Mouse (Mus musculus) liver, embryonic 16.5 days (tissue): Measurements from ENCODE around the gene Tmco1. TPM values are rescaled to one million over a fixed set of nuclear protein-coding genes. Genes with fewer than 3 reads are reported as not detected.
A peak's percentile ranks its signal among the peaks of the same experiment; 100 is the strongest.

ENCODE experiments used
- ATAC-seq: fragments of 200-750 bp; cut with Nextera tagmentation; 2 replicates; pipeline ENCODE4 v1.8.0; 2017; ENCODE audit warnings: low read depth, mild to moderate bottlenecking, moderate number of reproducible peaks, moderate library complexity
- H3K27ac ChIP-seq: fragments of 300-500 bp; sonication (generic); 2 replicates; pipeline ENCODE4 v1.5.1; 2014; ENCODE audit warnings: mild to moderate bottlenecking, low read length
- H3K27me3 ChIP-seq: fragments of 300-500 bp; sonication (generic); 2 replicates; pipeline ENCODE4 v1.6.1; 2014; ENCODE audit warnings: low read depth, low read length, mixed read lengths; ENCODE audit not compliant: control insufficient read depth, insufficient read depth
- H3K36me3 ChIP-seq: fragments of 300-500 bp; sonication (generic); 2 replicates; pipeline ENCODE4 v1.6.1; 2014; ENCODE audit warnings: mild to moderate bottlenecking; ENCODE audit not compliant: control insufficient read depth, insufficient read depth
- H3K4me1 ChIP-seq: fragments of 300-500 bp; sonication (generic); 2 replicates; pipeline ENCODE4 v1.6.1; 2014; ENCODE audit warnings: low read depth, low read length, mixed read lengths; ENCODE audit not compliant: control insufficient read depth
- H3K4me2 ChIP-seq: fragments of 300-500 bp; sonication (generic); 2 replicates; pipeline ENCODE4 v1.6.1; 2014; ENCODE audit warnings: low read depth, low read length, mixed read lengths
- H3K4me3 ChIP-seq: fragments of 300-500 bp; sonication (generic); 2 replicates; pipeline ENCODE4 v1.5.1; 2014; ENCODE audit warnings: low read depth, mild to moderate bottlenecking, low read length
- H3K9ac ChIP-seq: fragments of 300-500 bp; sonication (generic); 2 replicates; pipeline ENCODE4 v1.6.1; 2014; ENCODE audit warnings: low read depth, low read length
- H3K9me3 ChIP-seq: fragments of 300-500 bp; sonication (generic); replicated peaks from 2 replicates; pipeline ENCODE4 v1.6.1; 2016; ENCODE audit warnings: low read length; ENCODE audit not compliant: control insufficient read depth
- WGBS: fragments of 180-500 bp; shearing (Covaris S2); extraction: QIAGEN DNeasy Blood & Tissue Kit; methylation state at CpG from one replicate; pipeline ENCODE4 v1.1.7; 2014; ENCODE audit not compliant: insufficient replicate concordance; 5-methylcytosine and 5-hydroxymethylcytosine counted together
- polyA plus RNA-seq: library from polyadenylated mRNA; unstranded; fragments of >200 nt; fragmentation: Nextera tagmentation; extraction: Ambion mirVana; gene quantifications from 2 replicates; pipeline ENCODE4 v1.2.1, GENCODE M21; 2015

The Tmco1 gene
- polyA plus RNA-seq, result 57.3 and 61.3 TPM in 2 replicates

DNA sequence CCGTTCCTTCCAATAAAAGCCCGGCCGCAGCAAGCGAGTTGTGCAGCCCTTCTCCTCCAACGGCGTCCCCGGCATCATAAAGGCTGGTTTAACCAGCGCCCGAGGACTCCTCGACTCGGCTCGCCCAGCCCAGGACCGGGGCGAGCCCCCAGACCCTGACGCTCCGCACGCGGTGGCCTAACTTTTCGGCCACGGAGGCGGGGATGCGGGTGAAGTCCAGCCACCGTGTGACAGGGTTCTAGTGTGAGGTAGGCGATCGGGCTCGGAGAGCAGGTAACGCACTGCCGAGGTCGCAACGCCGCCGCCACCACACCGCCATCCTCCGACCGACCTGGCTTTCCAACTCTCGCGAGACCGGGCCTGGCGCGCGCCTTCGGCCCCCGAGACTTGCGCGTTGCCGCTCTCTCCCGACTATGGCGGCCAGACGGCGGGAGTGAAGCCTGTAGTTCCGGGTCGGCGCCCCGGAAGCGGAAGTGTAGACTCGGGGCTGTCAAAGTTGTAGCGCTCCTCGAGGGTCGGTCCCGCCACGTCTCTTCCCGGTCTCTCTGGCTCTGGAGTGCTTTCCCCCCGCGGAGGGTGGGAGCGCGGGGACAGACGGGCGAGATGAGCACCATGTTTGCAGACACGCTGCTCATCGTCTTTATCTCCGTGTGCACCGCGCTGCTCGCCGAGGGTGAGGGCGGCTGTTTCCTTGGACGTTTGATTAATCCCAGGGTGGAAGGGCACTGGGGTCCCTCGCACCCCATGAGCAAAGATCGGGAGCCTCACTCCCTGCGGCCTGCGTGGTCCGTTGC is at the start of gene Tmco1:
Tmco1 (plus strand) TSS at position 118 of the 794 bp plus-strand sequence.
- H3K27me3 ChIP-seq, result no peaks in the 10 kb centered on the region
- peak within 1 kb of the TSS; percentile 99 for H3K9ac ChIP-seq
- peak; percentile 97 for ATAC-seq
- peak within 1 kb of the TSS; percentile 92 for H3K4me2 ChIP-seq
- peak within 1 kb of the TSS; percentile 96 for H3K4me3 ChIP-seq
- peak within 1 kb of the TSS; percentile 91 for H3K27ac ChIP-seq
- under 1% methylated on average over 82 of the region's 82 CpGs for WGBS
- peaks cover 19% of the 10 kb centered on the region for H3K4me1 ChIP-seq
- peaks cover 4% of the 10 kb centered on the region; the same call in 1 of the 2 replicates for H3K36me3 ChIP-seq
- H3K9me3 ChIP-seq, result no peaks in the 10 kb centered on the region

DNA sequence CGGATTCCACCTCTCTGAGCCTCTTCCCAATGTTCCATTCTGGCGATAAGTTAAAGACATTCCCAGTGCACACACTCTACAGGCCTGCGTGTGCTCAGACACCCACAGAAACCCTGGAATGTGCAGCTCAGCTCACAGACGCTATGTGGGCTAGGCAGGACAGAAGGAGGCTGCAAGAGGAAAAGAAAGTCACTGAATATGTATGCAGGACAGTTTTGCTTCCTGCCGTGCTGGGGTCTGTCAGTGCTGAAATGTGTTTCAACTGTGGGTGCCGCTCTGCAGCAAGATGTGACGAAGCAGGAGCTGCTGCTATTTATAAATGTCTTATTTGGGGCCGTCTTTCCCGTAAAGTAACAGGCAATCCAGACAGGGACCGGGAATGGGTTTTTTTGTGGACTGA is 48.5 kb upstream of the Tmco1 start:
- Histone ChIP-seq H3K9ac (no peak overlapping the region), H3K27ac (no peak overlapping the region), H3K4me1 (peaks cover 5% of the 10 kb centered on the region), H3K9me3 (no peaks in the 10 kb centered on the region), H3K27me3 (no peaks in the 10 kb centered on the region), H3K4me2 (no peak overlapping the region), H3K36me3 (no peaks in the 10 kb centered on the region), H3K4me3 (no peak overlapping the region)
- ATAC-seq, result no peak
- 59% methylated on average over 10 of the region's 10 CpGs for WGBS

DNA sequence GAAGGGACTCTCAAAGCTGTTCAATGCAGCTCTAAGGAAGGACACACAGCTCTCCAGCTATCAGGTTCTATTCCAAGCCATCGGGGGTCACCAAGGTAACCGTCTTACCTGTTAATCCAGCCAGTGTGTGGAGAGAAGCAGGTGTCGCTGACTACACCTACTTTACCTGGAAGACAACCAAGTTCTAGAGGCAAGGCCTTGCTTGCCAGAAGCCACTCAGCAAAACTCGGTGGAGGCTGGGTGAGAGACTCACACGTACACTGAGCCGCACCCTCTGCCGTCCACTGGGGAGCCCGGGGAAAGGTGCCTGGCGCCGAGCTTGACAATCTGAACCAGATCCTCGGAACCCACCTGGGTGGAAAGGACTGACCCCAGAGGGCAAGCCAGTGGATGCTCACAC is 46.4 kb upstream of the Tmco1 start:
- H3K36me3 ChIP-seq, result no peaks in the 10 kb centered on the region
- H3K27me3 ChIP-seq, result no peaks in the 10 kb centered on the region
- no peak overlapping the region for H3K9ac ChIP-seq
- ATAC-seq, result no peak
- H3K4me3 ChIP-seq, result no peak overlapping the region
- no peaks in the 10 kb centered on the region for H3K9me3 ChIP-seq
- H3K4me2 ChIP-seq, result no peak overlapping the region
- H3K4me1 ChIP-seq, result no peaks in the 10 kb centered on the region; the same call in 1 of the 2 replicates
- 83% methylated on average over 11 of the region's 11 CpGs for WGBS
- no peak overlapping the region for H3K27ac ChIP-seq

DNA sequence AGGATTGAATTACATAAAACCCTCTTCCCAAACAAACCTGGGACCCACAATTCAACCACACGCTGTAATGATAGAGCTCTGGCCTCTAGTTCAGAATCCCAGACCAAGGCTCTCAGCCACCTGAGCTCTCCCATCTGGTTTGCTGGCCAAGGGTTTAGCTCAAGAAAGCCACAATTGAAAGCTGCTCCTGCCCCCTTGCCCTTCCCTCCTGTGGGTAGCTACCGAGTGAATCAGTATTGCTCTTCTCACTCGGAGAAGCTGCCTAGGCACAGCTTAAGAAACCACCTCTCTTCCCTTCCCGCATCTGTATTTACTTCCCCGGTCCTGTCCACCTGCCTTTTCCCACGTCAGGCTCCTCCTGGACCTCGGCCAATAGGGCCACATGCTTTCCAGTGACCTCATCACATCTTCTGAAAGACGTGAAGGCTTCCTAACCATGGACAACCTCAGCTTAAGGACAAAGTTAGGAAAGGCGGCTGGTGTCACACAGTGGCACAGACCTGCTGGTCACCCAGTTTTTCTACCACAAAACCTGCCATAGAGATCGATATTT is 45.6 kb upstream of the Tmco1 start:
- no peak for ATAC-seq
- Histone ChIP-seq H3K36me3 (no peaks in the 10 kb centered on the region), H3K27ac (no peak overlapping the region), H3K4me1 (no peaks in the 10 kb centered on the region), H3K4me2 (no peak overlapping the region), H3K27me3 (no peaks in the 10 kb centered on the region), H3K9ac (no peak overlapping the region), H3K4me3 (no peak overlapping the region), H3K9me3 (no peaks in the 10 kb centered on the region)
- 64% methylated on average over 10 of the region's 10 CpGs for WGBS

DNA sequence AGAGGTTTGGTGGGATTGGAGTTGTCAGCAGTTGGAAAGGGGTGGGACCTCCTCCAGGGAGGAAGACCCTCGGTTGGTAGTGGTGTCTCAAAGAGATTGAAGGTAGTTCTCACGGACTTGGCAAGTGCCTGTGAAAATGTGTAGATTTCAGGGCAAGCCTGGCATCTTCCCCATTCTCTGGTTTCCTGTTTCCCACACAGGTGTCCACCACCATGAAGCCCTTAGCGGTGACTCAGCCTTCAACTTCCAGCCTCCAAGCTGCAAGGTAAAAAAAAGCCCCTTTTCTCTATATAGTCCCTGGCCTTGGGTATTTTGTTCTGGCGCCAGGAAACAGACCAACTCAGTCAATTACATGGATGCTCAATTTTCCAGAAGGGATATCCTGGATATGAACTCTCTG is 42.8 kb upstream of the Tmco1 start:
- Histone ChIP-seq H3K27ac (no peak overlapping the region), H3K4me1 (peaks cover 23% of the 10 kb centered on the region), H3K27me3 (no peaks in the 10 kb centered on the region), H3K9ac (no peak overlapping the region), H3K36me3 (no peaks in the 10 kb centered on the region), H3K9me3 (no peaks in the 10 kb centered on the region), H3K4me3 (no peak overlapping the region), H3K4me2 (no peak overlapping the region)
- no peak for ATAC-seq
- 56% methylated on average over 4 of the region's 4 CpGs for whole genome bisulfite sequencing

DNA sequence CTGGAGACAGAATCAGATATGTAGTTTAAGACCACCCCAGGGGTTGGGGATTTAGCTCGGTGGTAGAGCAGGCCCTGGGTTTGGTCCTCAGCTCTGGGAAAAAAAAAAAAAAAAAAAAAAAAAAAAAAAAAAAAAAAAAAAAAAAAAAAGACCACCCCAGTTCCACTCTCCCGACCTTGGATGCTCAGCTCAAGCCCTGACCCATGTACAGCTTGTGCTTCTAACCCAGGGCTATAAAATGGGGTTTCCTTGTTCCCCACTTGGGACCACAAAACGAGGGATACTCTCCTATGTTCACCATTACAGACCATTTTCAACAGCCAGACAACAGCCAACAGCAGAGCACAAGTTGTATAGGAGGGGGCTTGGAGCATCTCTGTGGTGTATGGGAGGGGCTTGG is 41.5 kb upstream of the Tmco1 start:
- H3K4me1 ChIP-seq, result peaks cover 37% of the 10 kb centered on the region
- no peaks in the 10 kb centered on the region for H3K36me3 ChIP-seq

GRCm38 (mm10) chr1:167268360-167269063 is 39.7 kb upstream of the Tmco1 start:
- Histone ChIP-seq H3K9me3 (no peaks in the 10 kb centered on the region), H3K9ac (peak overlapping the region; percentile 6), H3K4me2 (peak overlapping the region; percentile 25; the same call in 1 of the 2 replicates), H3K27me3 (no peaks in the 10 kb centered on the region), H3K36me3 (no peaks in the 10 kb centered on the region), H3K4me1 (peaks cover 51% of the 10 kb centered on the region), H3K27ac (peak overlapping the region; percentile 59), H3K4me3 (no peak overlapping the region)
- ATAC-seq, result no peak
- 44% methylated on average over 9 of the region's 9 CpGs for WGBS

More for the DNA sequence above, 41.5 kb upstream of the Tmco1 start:
- WGBS, result 49% methylated on average over 3 of the region's 3 CpGs
- H3K9ac ChIP-seq, result no peak overlapping the region
- no peak overlapping the region for H3K27ac ChIP-seq
- H3K9me3 ChIP-seq, result no peaks in the 10 kb centered on the region
- no peak overlapping the region for H3K4me3 ChIP-seq
- ATAC-seq, result no peak
- H3K4me2 ChIP-seq, result no peak overlapping the region
- H3K27me3 ChIP-seq, result no peaks in the 10 kb centered on the region

GRCm38 (mm10) chr1:167269350-167269811 is 38.8 kb upstream of the Tmco1 start:
- H3K27ac ChIP-seq, result peak overlapping the region; percentile 59
- no peaks in the 10 kb centered on the region for H3K27me3 ChIP-seq
- peak overlapping the region; percentile 25 for H3K4me2 ChIP-seq
- peaks cover 60% of the 10 kb centered on the region for H3K4me1 ChIP-seq
- H3K9me3 ChIP-seq, result no peaks in the 10 kb centered on the region
- H3K4me3 ChIP-seq, result no peak overlapping the region; the same call in 1 of the 2 replicates
- WGBS, result 11% methylated on average over 14 of the region's 14 CpGs
- H3K36me3 ChIP-seq, result no peaks in the 10 kb centered on the region
- peak; percentile 17; the same call in 1 of the 2 replicates for ATAC-seq
- H3K9ac ChIP-seq, result peak overlapping the region; percentile 6
